Mouse (Mus musculus): Measurements from ENCODE around the gene Tcf20. TPM values are rescaled to one million over a fixed set of nuclear protein-coding genes. Genes with fewer than 3 reads are reported as not detected.

The Tcf20 gene
- total and polyA plus RNA-seq, 2 experiments from 2014 or later, result 3.0 to 36.7 TPM

- H3K27me3 ChIP-seq (ENCODE audit: control insufficient read depth, insufficient read depth, low read length), result no peaks in the 10 kb centered on the region
- H3K9ac ChIP-seq (replicated peaks; ENCODE audit: low read depth, low read length), result no peak overlapping the region
- H3K36me3 ChIP-seq (replicated peaks; ENCODE audit: control insufficient read depth, insufficient read depth, low read length), result no peaks in the 10 kb centered on the region
- DNase-seq (ENCODE audit: low spot score), result peak; percentile 76
- WGBS, result 25% methylated on average over 15 of the region's 15 CpGs
- H3K27ac ChIP-seq (ENCODE audit: low read depth), result peak overlapping the region; percentile 59
- TF ChIP-seq CTCF (IDR thresholded peaks at IDR 0.05; ENCODE audit: low read depth) (peak; percentile 44), EP300 (IDR thresholded peaks at IDR 0.05; ENCODE audit: low read depth) (no peak)
- peaks cover 12% of the 10 kb centered on the region; the same call in 1 of the 2 replicates for H3K4me1 ChIP-seq (ENCODE audit: control insufficient read depth, insufficient read depth)
- H3K4me3 ChIP-seq (ENCODE audit: low read depth, low read length), result no peak overlapping the region
- H3K4me2 ChIP-seq (ENCODE audit: low read depth, low read length), result peak overlapping the region; percentile 22; the same call in 1 of the 2 replicates
- peak; percentile 88 for ATAC-seq (ENCODE audit: insufficient read depth, low read depth)
- no peaks in the 10 kb centered on the region for H3K9me3 ChIP-seq (replicated peaks; ENCODE audit: control insufficient read depth, low read length)
These were observed 23.5 kb upstream of the Tcf20 start for GRCm38 (mm10) chr15:83010990-83011664.

- no peaks in the 10 kb centered on the region for H3K9me3 ChIP-seq (replicated peaks; ENCODE audit: control insufficient read depth, low read length)
- no peak overlapping the region for H3K9ac ChIP-seq (replicated peaks; ENCODE audit: low read depth, low read length)
- peaks cover 12% of the 10 kb centered on the region; the same call in 1 of the 2 replicates for H3K4me1 ChIP-seq (ENCODE audit: control insufficient read depth, insufficient read depth)
- 42% methylated on average over 8 of the region's 8 CpGs for WGBS
- no peaks in the 10 kb centered on the region for H3K27me3 ChIP-seq (ENCODE audit: control insufficient read depth, insufficient read depth, low read length)
- no peak overlapping the region for H3K4me3 ChIP-seq (ENCODE audit: low read depth, low read length)
- ATAC-seq (ENCODE audit: insufficient read depth, low read depth) (no peak), DNase-seq (ENCODE audit: low spot score) (no peak)
- H3K27ac ChIP-seq (ENCODE audit: low read depth), result peak overlapping the region; percentile 59; the same call in 1 of the 2 replicates
- no peak overlapping the region for H3K4me2 ChIP-seq (ENCODE audit: low read depth, low read length)
- H3K36me3 ChIP-seq (replicated peaks; ENCODE audit: control insufficient read depth, insufficient read depth, low read length), result no peaks in the 10 kb centered on the region
- TF ChIP-seq EP300 (IDR thresholded peaks at IDR 0.05; ENCODE audit: low read depth) (no peak), CTCF (IDR thresholded peaks at IDR 0.05; ENCODE audit: low read depth) (no peak)
These were observed 22.8 kb upstream of the Tcf20 start for GRCm38 (mm10) chr15:83010423-83010822.

GRCm38 (mm10) chr15:83009532-83009931 is 21.9 kb upstream of the Tcf20 start:
- no peaks in the 10 kb centered on the region for H3K36me3 ChIP-seq (replicated peaks; ENCODE audit: control insufficient read depth, insufficient read depth, low read length)
- TF ChIP-seq EP300 (IDR thresholded peaks at IDR 0.05; ENCODE audit: low read depth) (no peak), CTCF (IDR thresholded peaks at IDR 0.05; ENCODE audit: low read depth) (no peak)
- peaks cover 12% of the 10 kb centered on the region; the same call in 1 of the 2 replicates for H3K4me1 ChIP-seq (ENCODE audit: control insufficient read depth, insufficient read depth)
- no peaks in the 10 kb centered on the region for H3K27me3 ChIP-seq (ENCODE audit: control insufficient read depth, insufficient read depth, low read length)
- H3K9ac ChIP-seq (replicated peaks; ENCODE audit: low read depth, low read length), result no peak overlapping the region
- WGBS, result 83% methylated on average over 6 of the region's 6 CpGs
- no peaks in the 10 kb centered on the region for H3K9me3 ChIP-seq (replicated peaks; ENCODE audit: control insufficient read depth, low read length)
- H3K4me3 ChIP-seq (ENCODE audit: low read depth, low read length), result no peak overlapping the region
- H3K4me2 ChIP-seq (ENCODE audit: low read depth, low read length), result no peak overlapping the region
- H3K27ac ChIP-seq (ENCODE audit: low read depth), result no peak overlapping the region
- ATAC-seq (ENCODE audit: insufficient read depth, low read depth), result no peak
- no peak for DNase-seq (ENCODE audit: low spot score)

GRCm38 (mm10) chr15:83008761-83009423 is 21.2 kb upstream of the Tcf20 start:
- TF ChIP-seq CTCF (IDR thresholded peaks at IDR 0.05; ENCODE audit: low read depth) (no peak), EP300 (IDR thresholded peaks at IDR 0.05; ENCODE audit: low read depth) (no peak)
- no peak for DNase-seq (ENCODE audit: low spot score)

GRCm38 (mm10) chr15:83007346-83007920 is 19.8 kb upstream of the Tcf20 start:
- ATAC-seq (ENCODE audit: insufficient read depth, low read depth), result no peak
- H3K9me3 ChIP-seq (replicated peaks; ENCODE audit: control insufficient read depth, low read length), result no peaks in the 10 kb centered on the region

More at GRCm38 (mm10) chr15:83008761-83009423, 21.2 kb upstream of the Tcf20 start:
- Histone ChIP-seq H3K4me3 (ENCODE audit: low read depth, low read length) (no peak overlapping the region), H3K27me3 (ENCODE audit: control insufficient read depth, insufficient read depth, low read length) (no peaks in the 10 kb centered on the region), H3K4me2 (ENCODE audit: low read depth, low read length) (no peak overlapping the region), H3K9me3 (replicated peaks; ENCODE audit: control insufficient read depth, low read length) (no peaks in the 10 kb centered on the region), H3K9ac (replicated peaks; ENCODE audit: low read depth, low read length) (no peak overlapping the region), H3K27ac (ENCODE audit: low read depth) (no peak overlapping the region), H3K4me1 (ENCODE audit: control insufficient read depth, insufficient read depth) (peaks cover 12% of the 10 kb centered on the region; the same call in 1 of the 2 replicates), H3K36me3 (replicated peaks; ENCODE audit: control insufficient read depth, insufficient read depth, low read length) (no peaks in the 10 kb centered on the region)
- ATAC-seq (ENCODE audit: insufficient read depth, low read depth), result no peak
- 68% methylated on average over 13 of the region's 13 CpGs for WGBS

More at GRCm38 (mm10) chr15:83007346-83007920, 19.8 kb upstream of the Tcf20 start:
- WGBS, result 67% methylated on average over 15 of the region's 15 CpGs
- TF ChIP-seq CTCF (IDR thresholded peaks at IDR 0.05; ENCODE audit: low read depth) (no peak), EP300 (IDR thresholded peaks at IDR 0.05; ENCODE audit: low read depth) (no peak)
- no peak overlapping the region for H3K9ac ChIP-seq (replicated peaks; ENCODE audit: low read depth, low read length)
- no peak for DNase-seq (ENCODE audit: low spot score)
- H3K36me3 ChIP-seq (replicated peaks; ENCODE audit: control insufficient read depth, insufficient read depth, low read length), result no peaks in the 10 kb centered on the region
- H3K4me3 ChIP-seq (ENCODE audit: low read depth, low read length), result no peak overlapping the region
- no peak overlapping the region for H3K4me2 ChIP-seq (ENCODE audit: low read depth, low read length)
- H3K27ac ChIP-seq (ENCODE audit: low read depth), result no peak overlapping the region
- H3K4me1 ChIP-seq (ENCODE audit: control insufficient read depth, insufficient read depth), result peaks cover 12% of the 10 kb centered on the region; the same call in 1 of the 2 replicates
- H3K27me3 ChIP-seq (ENCODE audit: control insufficient read depth, insufficient read depth, low read length), result no peaks in the 10 kb centered on the region
